Mouse (Mus musculus) small intestine, adult 2 months (tissue): ENCODE data around the gene Slc36a2.

ENCODE experiments used
- CTCF ChIP-seq: fragments of 200-500 bp; IDR thresholded peaks from 2 replicates; pipeline ENCODE4 v1.5.1; 2012; ENCODE audit warnings: low read depth, mild to moderate bottlenecking, control low read depth, inconsistent platforms, low read length, moderate library complexity, mixed read lengths; ENCODE audit not compliant: insufficient replicate concordance, insufficient read length; ENCODE audit errors: extremely low read depth
- POLR2A ChIP-seq: fragments of 200-500 bp; IDR thresholded peaks from 2 replicates; pipeline ENCODE4 v1.6.1; 2012; ENCODE audit warnings: low read depth, mild to moderate bottlenecking, control low read depth, inconsistent platforms, low read length, moderate library complexity

- TF ChIP-seq POLR2A, result no peak
- TF ChIP-seq CTCF, result no peak
These were observed 33.6 kb upstream of the Slc36a2 start for GRCm38 (mm10) chr11:55218473-55218872.
